Mouse (Mus musculus): ENCODE measurements around the gene Prrc2b.
A peak's percentile ranks its signal among the peaks of the same experiment; 100 is the strongest.

The Prrc2b gene

DNA sequence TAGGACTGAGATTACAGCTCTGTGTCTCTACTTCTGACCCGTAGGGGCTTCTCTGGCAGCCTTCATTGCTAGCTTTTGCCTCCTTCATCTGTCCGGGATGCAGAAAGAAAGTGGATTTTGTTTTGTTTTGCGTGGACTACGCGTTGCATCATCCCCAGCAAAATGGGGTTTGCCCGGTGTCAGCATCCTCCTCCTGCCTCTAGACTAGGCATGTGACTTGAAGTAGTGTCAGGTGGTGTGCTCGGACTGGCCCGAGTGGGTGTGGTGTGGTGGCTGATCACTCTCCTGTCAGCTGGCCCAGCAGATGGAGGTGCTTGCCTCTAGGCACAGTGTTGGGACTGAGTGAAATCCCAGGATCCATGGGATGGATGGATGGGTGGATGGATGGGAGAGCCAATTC is 11.2 kb downstream of the Prrc2b start:
- no peak for DNase-seq (ENCODE audit: low spot score)

- DNase-seq (ENCODE audit: low spot score) = no peak
These were observed 11.8 kb downstream of the Prrc2b start for GRCm38 (mm10) chr2:32162646-32163045.

DNA sequence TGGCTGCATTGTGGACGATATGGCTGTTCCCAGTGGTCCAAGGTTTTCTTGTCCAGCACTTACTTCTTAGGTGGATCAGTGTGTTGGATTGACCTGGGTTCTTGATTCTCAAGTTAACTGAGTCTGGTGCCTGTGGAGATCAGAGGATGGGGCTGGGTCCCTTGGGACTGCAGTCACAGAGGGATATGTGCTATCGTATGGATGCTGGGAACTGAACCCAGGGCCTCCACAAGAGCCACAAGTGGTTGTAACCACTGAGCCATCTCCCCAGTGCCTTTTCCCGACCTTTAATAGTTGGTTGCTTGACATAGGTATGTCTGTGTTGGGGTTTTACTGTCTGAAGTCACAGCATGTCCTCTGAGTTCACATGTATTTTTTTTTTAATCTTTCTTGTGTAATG is 12.2 kb downstream of the Prrc2b start:
- DNase-seq (ENCODE audit: low spot score) = no peak

DNA sequence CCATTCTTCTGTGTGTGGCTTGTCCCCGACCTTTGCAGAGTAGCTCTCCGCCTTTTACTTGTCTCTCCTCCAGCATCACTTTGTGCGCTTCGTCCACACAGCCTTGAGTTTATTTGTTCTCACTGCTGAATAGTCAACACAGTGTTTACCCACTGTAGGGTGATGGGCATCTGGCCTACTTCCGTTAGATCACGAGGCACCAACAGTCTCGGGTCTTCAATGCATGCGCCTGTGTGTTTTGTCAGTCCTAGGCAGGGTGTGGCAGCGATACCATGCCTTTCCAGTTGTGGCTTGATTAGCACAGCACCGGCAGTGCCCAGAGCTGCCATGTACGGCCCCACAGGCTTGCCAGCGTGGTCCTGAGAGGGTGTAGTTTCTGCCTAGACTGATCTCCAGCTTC is 13.6 kb downstream of the Prrc2b start:
- no peak for DNase-seq (ENCODE audit: low spot score)

DNA sequence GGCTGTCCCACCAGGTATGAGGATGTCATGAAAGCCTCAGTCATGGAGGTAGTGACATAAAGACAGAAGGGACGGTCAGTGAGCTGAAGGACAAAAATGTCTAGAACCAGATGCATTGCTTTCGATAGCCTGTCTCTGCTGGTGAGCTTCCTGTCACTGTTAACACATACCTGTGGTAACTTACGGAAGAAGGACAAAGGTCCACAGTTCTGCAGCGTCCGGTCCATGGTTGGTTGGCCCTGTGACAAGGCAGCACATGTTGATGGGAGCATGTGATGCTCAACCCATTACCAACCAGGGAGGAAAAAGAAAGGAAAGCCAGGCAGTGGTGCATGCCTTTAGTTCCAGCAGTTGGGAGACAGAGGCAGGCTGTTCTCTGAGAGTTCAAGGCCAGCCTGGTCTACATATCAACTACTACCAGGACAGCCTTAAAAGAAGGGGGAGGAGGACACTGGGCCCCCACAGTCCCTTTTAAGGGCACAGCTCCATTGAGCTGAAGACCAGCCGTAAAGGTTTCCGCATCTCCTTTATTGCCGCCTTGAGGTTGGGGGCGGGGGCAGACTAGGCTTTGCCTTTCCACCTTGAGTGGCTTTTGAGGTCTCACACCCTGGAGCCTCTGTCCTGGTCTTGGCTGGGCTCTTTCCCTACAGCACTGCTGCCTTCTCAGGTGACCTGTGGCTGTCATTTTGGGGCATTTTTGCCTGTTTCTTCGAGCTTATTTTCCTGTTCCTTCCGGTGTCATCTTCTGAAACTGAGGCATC is 14.3 kb downstream of the Prrc2b start:
- no peak for DNase-seq (ENCODE audit: low spot score)

DNA sequence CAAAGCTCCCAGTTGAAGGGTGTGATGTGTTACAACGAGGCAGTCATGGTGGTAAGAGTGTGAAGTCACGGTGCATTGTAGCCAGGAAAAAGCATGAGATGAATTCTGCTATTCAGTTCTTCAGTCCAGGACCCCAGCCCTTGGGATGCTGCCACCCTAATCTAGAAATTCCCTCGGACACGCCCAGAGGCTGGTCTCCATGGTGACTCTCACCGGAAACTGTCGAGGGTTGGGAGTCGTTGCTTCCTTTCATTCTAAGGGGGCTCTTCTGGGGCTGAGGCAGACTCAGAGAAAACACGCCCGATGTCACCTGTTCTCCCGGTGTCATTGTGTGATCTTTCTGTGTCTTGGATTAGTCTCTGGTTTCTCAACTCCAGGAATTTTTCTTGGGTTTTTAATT is 15.7 kb downstream of the Prrc2b start:
- DNase-seq (ENCODE audit: low spot score) = no peak

GRCm38 (mm10) chr2:32167034-32167770 is 16.3 kb downstream of the Prrc2b start:
- DNase-seq (ENCODE audit: low spot score) = no peak

GRCm38 (mm10) chr2:32167819-32168218 is 16.9 kb downstream of the Prrc2b start:
- peak; percentile 79 for DNase-seq (ENCODE audit: low spot score)

DNA sequence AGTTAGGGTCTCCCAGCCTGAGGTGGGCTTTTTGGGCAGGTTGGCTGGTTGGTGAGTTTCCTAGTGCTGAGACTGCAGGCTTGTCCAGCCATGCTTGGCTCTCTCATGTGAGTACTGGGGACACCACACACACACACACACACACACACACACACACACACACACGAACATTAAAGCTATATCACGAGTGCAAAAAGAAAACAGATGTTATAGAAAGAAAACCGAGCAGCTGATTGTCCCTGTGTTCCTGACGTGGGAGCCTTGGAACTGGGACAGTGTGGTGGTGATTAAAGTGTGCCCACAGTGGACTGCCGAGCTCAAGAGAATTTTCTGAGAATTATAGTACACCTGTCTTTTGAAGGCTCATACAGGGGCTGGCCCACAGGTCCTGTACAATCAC is 18.4 kb downstream of the Prrc2b start:
- DNase-seq (ENCODE audit: low spot score) = no peak

GRCm38 (mm10) chr2:32170010-32170409 is 19.1 kb downstream of the Prrc2b start:
- no peak for DNase-seq (ENCODE audit: low spot score)

DNA sequence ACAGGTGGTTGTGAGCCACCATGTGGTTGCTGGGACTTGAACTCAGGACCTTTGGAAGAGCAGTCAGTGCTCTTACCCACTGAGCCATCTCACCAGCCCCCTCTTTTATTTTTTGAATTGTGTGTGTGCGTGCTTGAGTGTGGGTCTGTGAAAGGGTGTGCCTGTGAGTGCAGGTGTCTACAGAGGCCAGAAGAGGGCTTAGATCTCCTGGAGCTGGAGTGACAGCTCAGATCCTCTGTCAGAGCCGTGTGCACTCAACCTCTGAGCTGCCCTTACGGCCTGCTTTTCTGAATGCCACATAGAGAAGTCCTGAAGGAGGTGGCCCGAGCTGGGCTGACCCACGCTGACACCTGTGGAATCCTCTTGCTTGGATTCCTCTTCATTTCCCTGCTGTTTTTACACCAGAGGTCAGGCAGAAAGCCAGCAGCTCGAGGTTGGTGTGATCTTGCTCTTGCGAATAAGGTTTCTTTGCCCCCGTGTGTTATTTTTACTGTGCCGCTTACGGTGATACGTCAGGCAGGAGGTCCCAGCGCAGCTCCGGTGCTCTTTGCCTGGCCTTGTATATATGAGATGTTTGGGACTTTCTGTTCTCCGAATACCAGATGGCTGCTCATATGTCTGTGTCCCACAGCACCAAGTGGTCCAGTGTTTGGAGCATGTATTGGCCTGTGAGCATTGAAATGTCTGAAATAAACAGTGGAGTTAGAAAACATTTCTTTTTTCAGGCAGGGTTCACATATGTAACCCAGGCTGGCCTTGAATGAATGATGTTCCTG is 21.0 kb downstream of the Prrc2b start:
- DNase-seq (ENCODE audit: low spot score) = no peak

DNA sequence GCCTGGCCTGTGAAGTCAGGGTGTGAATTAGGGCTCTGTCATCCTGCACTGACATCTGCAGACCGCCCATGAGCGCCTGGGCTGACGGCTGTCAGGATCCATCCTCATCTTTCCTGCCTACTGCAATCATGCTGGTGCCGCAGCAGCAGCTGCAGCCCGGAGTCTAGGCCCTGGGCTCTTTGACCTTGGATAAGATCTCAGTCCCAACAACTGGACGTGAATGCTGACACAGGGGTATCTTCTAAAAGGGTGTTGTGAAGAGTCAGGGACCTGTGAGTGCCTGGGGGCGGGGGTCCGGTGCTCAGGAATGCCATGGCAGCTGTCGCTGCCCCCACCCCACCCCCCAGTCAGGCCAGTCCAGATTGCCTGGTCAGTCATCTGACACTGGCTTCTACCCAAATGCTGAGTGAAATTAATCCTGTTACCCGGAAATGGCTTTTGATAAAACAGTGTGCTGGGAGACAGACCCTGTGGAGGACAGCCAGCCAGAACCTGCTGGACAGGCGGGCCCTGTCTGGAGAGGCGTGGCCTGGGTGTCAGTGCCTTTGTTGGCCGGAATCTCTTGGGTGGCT is 23.4 kb downstream of the Prrc2b start:
- DNase-seq (ENCODE audit: low spot score) = no peak

- peak; percentile 67 for DNase-seq (ENCODE audit: low spot score)
These were observed 24.2 kb downstream of the Prrc2b start for GRCm38 (mm10) chr2:32175051-32175466.

- DNase-seq (ENCODE audit: low spot score) = no peak
These were observed 24.6 kb downstream of the Prrc2b start for GRCm38 (mm10) chr2:32175508-32175907.

GRCm38 (mm10) chr2:32176848-32177247 is 26.0 kb downstream of the Prrc2b start:
- no peak for DNase-seq (ENCODE audit: low spot score)

DNA sequence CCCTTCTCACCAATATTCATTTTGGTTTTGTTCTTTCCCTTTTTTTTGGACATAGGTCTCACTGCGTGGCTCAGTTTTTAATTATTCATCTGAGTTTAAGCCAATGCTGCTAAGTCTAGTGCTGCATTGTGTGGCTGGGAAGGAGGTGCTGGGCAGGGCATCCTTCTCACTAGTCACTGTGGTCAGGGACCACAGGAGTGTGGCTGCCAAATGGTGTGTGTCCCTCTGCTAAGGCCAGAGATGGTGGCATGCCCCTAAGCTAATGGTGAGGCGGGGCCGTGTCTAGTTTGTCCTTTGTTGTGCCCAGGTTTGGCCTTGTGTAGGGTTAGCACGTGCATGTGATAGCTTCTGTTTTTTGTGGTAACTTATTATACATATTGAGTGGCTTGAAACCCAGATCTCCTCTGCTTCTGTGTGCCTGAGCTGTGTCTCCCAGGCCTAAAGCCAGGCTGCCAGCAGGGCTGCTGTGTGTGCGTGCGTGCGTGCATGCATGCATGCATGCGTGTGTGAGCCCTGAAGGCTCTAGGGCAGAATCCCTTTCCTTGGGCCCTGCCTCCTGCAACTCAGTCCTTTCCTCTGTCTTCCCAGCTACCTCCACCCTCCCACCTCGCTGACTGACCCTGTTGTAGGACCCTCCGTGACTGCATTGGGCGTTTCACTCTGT is 26.6 kb downstream of the Prrc2b start:
- DNase-seq (ENCODE audit: low spot score) = no peak

GRCm38 (mm10) chr2:32179363-32179762 is 28.5 kb downstream of the Prrc2b start:
- no peak for DNase-seq (ENCODE audit: low spot score)

GRCm38 (mm10) chr2:32180127-32180526 is 29.2 kb downstream of the Prrc2b start:
- DNase-seq (ENCODE audit: low spot score) = no peak

GRCm38 (mm10) chr2:32181364-32181763 is 30.5 kb downstream of the Prrc2b start:
- no peak for DNase-seq (ENCODE audit: low spot score)

GRCm38 (mm10) chr2:32182119-32182518 is 31.2 kb downstream of the Prrc2b start:
- DNase-seq (ENCODE audit: low spot score) = no peak

DNA sequence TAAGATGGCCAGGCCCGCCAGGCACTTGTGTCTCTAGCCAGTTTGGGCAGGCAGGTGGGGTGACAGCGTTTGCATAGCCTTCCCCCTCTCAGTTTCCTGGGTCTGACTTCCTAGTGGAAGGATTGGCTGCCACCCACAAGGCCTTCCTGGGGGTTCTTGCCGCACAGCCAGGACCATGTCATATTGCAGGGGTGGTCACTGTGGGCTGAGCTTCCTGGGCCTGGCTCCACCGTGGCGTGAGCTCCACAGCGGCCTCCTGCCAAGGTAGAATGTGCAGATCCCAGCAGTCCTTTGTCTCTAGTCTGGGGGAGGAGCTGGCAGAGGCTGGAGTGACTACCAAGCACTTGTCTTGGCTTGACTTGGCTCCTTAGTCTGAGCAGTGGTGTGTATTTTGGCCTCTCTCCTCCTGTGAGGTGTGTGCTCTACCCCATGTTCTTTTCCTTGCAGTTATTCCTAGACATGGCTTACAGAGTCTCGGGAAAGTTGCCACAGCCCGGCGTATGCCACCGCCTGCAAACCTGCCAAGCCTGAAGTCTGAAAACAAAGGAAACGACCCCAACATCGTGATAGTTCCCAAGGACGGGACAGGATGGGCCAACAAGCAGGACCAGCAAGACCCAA is 31.9 kb downstream of the Prrc2b start:
- DNase-seq (ENCODE audit: low spot score) = no peak

Data from layer of hippocampus, adult 11-12 months (tissue).